In the genomic region with DNA sequence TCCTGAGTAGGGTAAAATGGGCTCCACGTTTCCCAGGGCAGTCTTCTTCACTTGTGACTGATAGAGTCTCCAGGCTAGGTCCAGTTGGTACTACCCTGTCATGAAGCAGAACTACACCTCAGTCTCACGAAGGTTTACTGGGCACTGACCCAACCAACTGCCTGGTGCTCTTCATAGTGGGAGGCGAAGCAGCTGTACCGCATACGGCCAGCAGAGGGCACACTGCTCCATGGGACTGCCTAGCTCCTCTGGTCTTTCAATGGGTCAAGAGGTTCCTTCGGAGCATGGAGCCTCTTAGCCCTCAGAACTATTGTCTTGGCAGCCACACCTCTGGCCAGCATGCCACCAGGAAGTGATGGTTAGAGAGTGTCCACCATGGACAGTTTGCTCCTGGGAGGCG, we compare ENCODE assay signal across 8 mouse cellular contexts. TPM values are rescaled to one million over a fixed set of nuclear protein-coding genes. Genes with fewer than 3 reads are reported as not detected.
DNase-seq lines count a peak whose midpoint lies in the region.

No protein-coding gene starts in this region.

- intact Hi-C loops in heart, postnatal 25 days (cut with DNase I) = loop anchor here (1.0 to 2.0 kb wide), 3 partner anchors 27 to 430 kb away; no protein-coding TSS in a partner anchor

- peak; percentile 70 for DNase-seq in ES-CJ7 (ENCODE audit: low read depth, low spot score)
- DNase-seq in c-Kit-negative CD71-positive TER-119-positive erythroid progenitor cells, embryonic 14.5 days (ENCODE audit: low read depth, low spot score) = peak; percentile 22
- peak; percentile 62 for DNase-seq in fibroblast of lung, adult 2 months (ENCODE audit: low read depth)
- peak; percentile 62 for DNase-seq in heart, postnatal 25 days (ENCODE audit: low spot score)
- peak; percentile 50 to 89 for DNase-seq in layer of hippocampus, adult 8-10 months (ENCODE audit: low spot score in 2 of 2)
- DNase-seq in lung, postnatal 10 days = peak; percentile 91
- DNase-seq in ovary, postnatal 36 days (ENCODE audit: low spot score) = peak; percentile 82
- DNase-seq in thymus, postnatal 25 days = peak; percentile 75

RNA-seq across cellular contexts. Expression of a gene that starts 7.2 kb away (rescaled TPM):
- under 1 TPM; 0.25 to 0.47 TPM for total RNA-seq in heart, postnatal 25 days (2021)
- total RNA-seq in layer of hippocampus, adult 8-10 months (2022) = 10 to 100 TPM in 2 of 4 experiments, 1 to 10 TPM in 2; 2.4 to 18.5 (median 8.9) TPM

RNA-seq across cellular contexts. Expression of a gene that starts 32.3 kb away (rescaled TPM):
- 10 to 100 TPM; 14.3 to 16.6 TPM for total RNA-seq in heart, postnatal 25 days (2021)
- 1 to 10 TPM; 4.4 to 5.6 (median 5.1) TPM for total RNA-seq in layer of hippocampus, adult 8-10 months (2022)

Comparison
In these comparisons a context has a peak if more than half of its experiments do, and no peak if none do; other contexts are left out.
1. Peak in every context shown above with its lines: DNase-seq.
2. DNase-seq: peak in every context shown above with its lines; median percentile 91 in lung, postnatal 10 days; 82 in ovary, postnatal 36 days; 75 in thymus, postnatal 25 days; 70 in ES-CJ7; 70 in layer of hippocampus, adult 8-10 months; 62 in fibroblast of lung, adult 2 months; 62 in heart, postnatal 25 days; 22 in c-Kit-negative CD71-positive TER-119-positive erythroid progenitor cells, embryonic 14.5 days.